Mouse (Mus musculus) myocyte (in vitro differentiated cells): ENCODE measurements at regions not wholly inside any gene's neighbourhood (a gene's known extent, or its start where the extent isn't known, plus 50 kb on each side); places are given as distances from the start of the nearest gene placed in this dataset.

Source experiments
- H3K27me3 ChIP-seq: one replicate; pipeline ENCODE4 v1.6.1; 2011; ENCODE audit not compliant: control insufficient read depth, insufficient read depth, insufficient read length
- H3K36me3 ChIP-seq: one replicate; pipeline ENCODE4 v1.6.1; 2011; ENCODE audit not compliant: control insufficient read depth, insufficient read depth
- H3K4me2 ChIP-seq: one replicate; pipeline ENCODE4 v1.6.1; 2011; ENCODE audit warnings: low read depth, control low read depth
- H3K4me3 ChIP-seq: one replicate; pipeline ENCODE4 v1.5.1; 2011; ENCODE audit warnings: mild to moderate bottlenecking, control low read depth, moderate library complexity
- H3K79me2 ChIP-seq: one replicate; pipeline ENCODE4 v1.6.1; 2011; ENCODE audit not compliant: control insufficient read depth, insufficient read depth
- H3ac ChIP-seq: one replicate; pipeline ENCODE4 v1.6.1; 2011; ENCODE audit not compliant: control insufficient read depth, insufficient read length
- CEBPB ChIP-seq: IDR thresholded peaks from 2 replicates; pipeline ENCODE4 v1.6.1; 2011; ENCODE audit warnings: mild to moderate bottlenecking, moderate library complexity; ENCODE audit not compliant: poor library complexity, insufficient read depth, severe bottlenecking
- E2F4 ChIP-seq: IDR thresholded peaks from one replicate; pipeline ENCODE4 v1.6.1; 2011; ENCODE audit warnings: mild to moderate bottlenecking, control low read depth, moderate library complexity; ENCODE audit not compliant: insufficient read depth
- MAX ChIP-seq: IDR thresholded peaks from one replicate; pipeline ENCODE4 v1.6.1; 2011; ENCODE audit warnings: low read depth, mild to moderate bottlenecking, control low read depth
- MYOD1 ChIP-seq, 3 experiments: IDR thresholded peaks; one replicate each; pipeline ENCODE4 v1.6.1; 2011; ENCODE audit warnings: control low read depth in 2 of 3, low read depth in 2 of 3, mild to moderate bottlenecking in 2 of 3, moderate library complexity in 1 of 3; ENCODE audit not compliant: insufficient read length in 2 of 3, control insufficient read depth in 1 of 3
- MYOG ChIP-seq, 3 experiments: IDR thresholded peaks; one replicate each; pipeline ENCODE4 v1.6.1; 2011; ENCODE audit warnings: control low read depth in 2 of 3, low read depth in 2 of 3, mild to moderate bottlenecking in 2 of 3; ENCODE audit not compliant: insufficient read length in 2 of 3, control insufficient read depth in 1 of 3, insufficient read depth in 1 of 3
- POLR2A ChIP-seq: IDR thresholded peaks from one replicate; pipeline ENCODE4 v1.6.1; 2011; ENCODE audit warnings: low read depth, mild to moderate bottlenecking, control low read depth, moderate library complexity; ENCODE audit not compliant: insufficient read length
- POLR2AphosphoS2 ChIP-seq: IDR thresholded peaks from one replicate; pipeline ENCODE4 v1.6.1; 2011; ENCODE audit warnings: low read depth, control low read depth; ENCODE audit not compliant: insufficient read length
- REST ChIP-seq: IDR thresholded peaks from one replicate; pipeline ENCODE4 v1.6.1; 2011; ENCODE audit warnings: mild to moderate bottlenecking, control low read depth, moderate library complexity; ENCODE audit not compliant: insufficient read depth, insufficient read length
- SRF ChIP-seq: IDR thresholded peaks from one replicate; pipeline ENCODE4 v1.6.1; 2011; ENCODE audit warnings: low read depth; ENCODE audit not compliant: control insufficient read depth, insufficient read length
- TCF12 ChIP-seq: IDR thresholded peaks from one replicate; pipeline ENCODE4 v1.6.1; 2011; ENCODE audit warnings: mild to moderate bottlenecking, control low read depth; ENCODE audit not compliant: poor library complexity, insufficient read depth, severe bottlenecking
- TCF3 ChIP-seq: IDR thresholded peaks from one replicate; pipeline ENCODE4 v1.6.1; 2011; ENCODE audit warnings: low read depth, control low read depth; ENCODE audit not compliant: insufficient read length
- USF1 ChIP-seq: IDR thresholded peaks from one replicate; pipeline ENCODE4 v1.6.1; 2011; ENCODE audit warnings: low read depth, mild to moderate bottlenecking, control low read depth, moderate library complexity

DNA sequence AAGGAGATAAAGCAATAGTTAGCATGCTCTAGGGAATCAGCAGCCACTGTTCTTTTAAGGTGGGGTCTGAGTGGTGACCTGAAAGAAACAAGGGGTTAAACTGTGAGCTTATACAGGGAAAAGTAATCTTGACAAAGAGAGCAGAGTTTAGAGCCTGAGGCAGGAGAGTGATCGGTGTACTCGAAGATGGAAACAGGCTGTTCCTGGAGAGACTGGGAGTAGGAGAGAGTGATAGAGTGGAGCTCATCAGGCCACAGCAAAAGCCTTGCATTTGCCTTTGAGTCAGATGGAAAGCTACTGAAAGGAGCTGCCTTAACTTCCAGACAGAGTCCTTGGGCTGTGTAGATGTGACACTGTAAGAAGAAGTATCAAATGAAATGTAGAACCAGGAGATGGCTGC is 759.7 kb downstream of the 1700064H15Rik start:
- no peaks in the 10 kb centered on the region for H3K79me2 ChIP-seq
- no peak overlapping the region for H3K4me2 ChIP-seq
- no peak overlapping the region for H3ac ChIP-seq
- no peak for TF ChIP-seq MYOG (IDR thresholded peaks at IDR 0.05; ENCODE audit: control insufficient read depth in 1 of 3, insufficient read depth in 1 of 3, insufficient read length in 2 of 3, low read depth in 2 of 3)
- TF ChIP-seq MYOD1 (IDR thresholded peaks at IDR 0.05; ENCODE audit: control insufficient read depth in 1 of 3, insufficient read length in 2 of 3, low read depth in 2 of 3) = no peak
- TF ChIP-seq POLR2AphosphoS2 = no peak
- TF ChIP-seq POLR2A = no peak
- no peak for TF ChIP-seq REST
- TF ChIP-seq E2F4 = no peak
- TF ChIP-seq MAX = no peak
- TF ChIP-seq SRF = no peak
- no peak for TF ChIP-seq CEBPB
- TF ChIP-seq TCF12 = no peak
- no peak for TF ChIP-seq TCF3
- H3K4me3 ChIP-seq = no peak overlapping the region
- no peaks in the 10 kb centered on the region for H3K36me3 ChIP-seq
- no peaks in the 10 kb centered on the region for H3K27me3 ChIP-seq

- TF ChIP-seq E2F4 (no peak), TCF12 (no peak), MYOG (IDR thresholded peaks at IDR 0.05; ENCODE audit: control insufficient read depth in 1 of 3, insufficient read depth in 1 of 3, insufficient read length in 2 of 3, low read depth in 2 of 3) (no peak), POLR2AphosphoS2 (no peak), CEBPB (no peak), SRF (no peak), USF1 (no peak), TCF3 (no peak), POLR2A (no peak), MAX (no peak), MYOD1 (IDR thresholded peaks at IDR 0.05; ENCODE audit: control insufficient read depth in 1 of 3, insufficient read length in 2 of 3, low read depth in 2 of 3) (no peak), REST (no peak)
Measured at GRCm38 (mm10) chr3:18877060-18877459, 751.4 kb downstream of the 1700064H15Rik start.

DNA sequence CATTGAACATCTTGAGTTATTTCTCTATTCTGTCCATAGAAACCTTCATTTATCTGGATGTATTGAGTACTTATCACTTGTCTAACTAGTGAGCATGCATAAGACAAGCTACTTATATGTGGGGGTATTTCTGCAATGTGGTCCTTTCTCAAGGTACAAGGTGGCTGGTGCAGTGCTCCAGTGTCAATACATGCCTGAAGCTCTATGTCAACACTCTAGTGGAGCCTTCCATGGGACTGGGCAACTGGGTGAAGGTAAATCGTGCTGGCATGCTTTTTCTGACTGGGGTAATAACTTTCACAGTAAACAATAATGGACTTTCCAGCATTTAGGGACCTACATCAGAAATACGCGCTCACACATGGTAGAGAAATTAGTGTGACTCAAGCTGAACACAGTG is 750.9 kb downstream of the 1700064H15Rik start:
- Histone ChIP-seq H3K27me3 (no peaks in the 10 kb centered on the region), H3K79me2 (no peaks in the 10 kb centered on the region), H3K36me3 (no peaks in the 10 kb centered on the region), H3K4me2 (no peak overlapping the region), H3ac (no peak overlapping the region), H3K4me3 (no peak overlapping the region)
- no peak for TF ChIP-seq TCF3
- no peak for TF ChIP-seq MYOD1 (IDR thresholded peaks at IDR 0.05; ENCODE audit: control insufficient read depth in 1 of 3, insufficient read length in 2 of 3, low read depth in 2 of 3)
- no peak for TF ChIP-seq E2F4
- no peak for TF ChIP-seq CEBPB
- TF ChIP-seq POLR2AphosphoS2 = no peak
- no peak for TF ChIP-seq MYOG (IDR thresholded peaks at IDR 0.05; ENCODE audit: control insufficient read depth in 1 of 3, insufficient read depth in 1 of 3, insufficient read length in 2 of 3, low read depth in 2 of 3)
- no peak for TF ChIP-seq TCF12
- no peak for TF ChIP-seq MAX
- no peak for TF ChIP-seq REST
- no peak for TF ChIP-seq SRF
- TF ChIP-seq USF1 = no peak
- no peak for TF ChIP-seq POLR2A

More at GRCm38 (mm10) chr3:18877060-18877459, 751.4 kb downstream of the 1700064H15Rik start:
- H3K4me3 ChIP-seq = no peak overlapping the region
- H3K79me2 ChIP-seq = no peaks in the 10 kb centered on the region
- no peak overlapping the region for H3ac ChIP-seq
- H3K36me3 ChIP-seq = no peaks in the 10 kb centered on the region
- no peaks in the 10 kb centered on the region for H3K27me3 ChIP-seq
- no peak overlapping the region for H3K4me2 ChIP-seq

DNA sequence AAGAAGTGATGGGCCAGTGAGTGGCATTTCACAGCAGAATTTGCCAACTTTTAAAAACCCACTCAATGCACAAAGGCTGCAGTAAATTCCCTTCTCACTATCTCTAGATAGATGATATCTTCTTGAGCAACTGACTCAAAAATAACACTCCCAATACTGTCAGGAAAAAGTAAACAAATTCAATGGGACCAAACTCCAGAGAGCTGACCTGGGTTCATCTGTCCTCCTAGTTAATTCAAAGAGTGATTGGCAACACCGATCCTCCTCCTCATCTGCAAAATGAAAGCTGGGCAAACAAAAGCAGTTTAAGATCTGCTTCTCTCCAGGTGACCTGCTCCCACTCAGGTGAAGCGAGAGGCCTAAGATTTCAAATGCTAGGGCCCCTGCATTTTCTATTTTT is 747.3 kb downstream of the 1700064H15Rik start:
- no peak overlapping the region for H3K4me2 ChIP-seq
- no peak overlapping the region for H3ac ChIP-seq
- H3K27me3 ChIP-seq = no peaks in the 10 kb centered on the region
- H3K36me3 ChIP-seq = no peaks in the 10 kb centered on the region
- H3K4me3 ChIP-seq = no peak overlapping the region
- no peak for TF ChIP-seq MAX
- TF ChIP-seq TCF3 = no peak
- TF ChIP-seq REST = no peak
- TF ChIP-seq POLR2AphosphoS2 = no peak
- TF ChIP-seq POLR2A = no peak
- no peak for TF ChIP-seq SRF
- no peak for TF ChIP-seq CEBPB
- TF ChIP-seq MYOG (IDR thresholded peaks at IDR 0.05; ENCODE audit: control insufficient read depth in 1 of 3, insufficient read depth in 1 of 3, insufficient read length in 2 of 3, low read depth in 2 of 3) = no peak
- TF ChIP-seq TCF12 = no peak
- no peak for TF ChIP-seq USF1
- H3K79me2 ChIP-seq = no peaks in the 10 kb centered on the region

DNA sequence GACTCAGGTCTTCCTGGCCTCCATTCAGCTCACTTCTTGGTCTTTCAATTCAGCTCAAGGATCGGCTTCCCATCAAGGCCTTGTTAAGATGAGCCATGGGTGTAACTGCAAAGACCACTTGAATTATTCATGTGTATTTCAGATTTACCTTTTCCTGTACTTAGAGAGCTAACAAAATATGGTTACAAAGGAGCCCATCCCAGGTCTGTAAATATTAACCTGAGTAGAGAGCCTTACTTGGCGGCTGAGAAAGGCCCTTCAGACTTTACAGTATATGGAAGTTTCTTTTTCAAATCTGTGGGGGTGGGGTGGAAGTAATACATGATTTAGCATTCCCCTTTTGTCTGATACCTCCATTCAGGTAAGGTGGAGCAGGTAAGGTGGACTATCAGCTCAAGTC is 735.7 kb downstream of the 1700064H15Rik start:
- H3K4me2 ChIP-seq = no peak overlapping the region
- TF ChIP-seq MYOG (IDR thresholded peaks at IDR 0.05; ENCODE audit: control insufficient read depth in 1 of 3, insufficient read depth in 1 of 3, insufficient read length in 2 of 3, low read depth in 2 of 3) (no peak), TCF12 (no peak), POLR2A (no peak), POLR2AphosphoS2 (no peak), TCF3 (no peak), E2F4 (no peak), CEBPB (no peak), REST (no peak), MAX (no peak)

More for the DNA sequence above, 735.7 kb downstream of the 1700064H15Rik start:
- no peak overlapping the region for H3K4me3 ChIP-seq
- no peaks in the 10 kb centered on the region for H3K36me3 ChIP-seq
- H3ac ChIP-seq = no peak overlapping the region
- no peaks in the 10 kb centered on the region for H3K27me3 ChIP-seq
- H3K79me2 ChIP-seq = no peaks in the 10 kb centered on the region
